Mouse (Mus musculus) embryonic fibroblast, embryonic 13.5 days (primary cell): Measurements from ENCODE around the gene Cyp26b1.
A peak's percentile ranks its signal among the peaks of the same experiment; 100 is the strongest.

Experiments
- CTCF ChIP-seq: IDR thresholded peaks from 2 replicates; pipeline ENCODE4 v1.5.1; 2011; ENCODE audit warnings: mild to moderate bottlenecking, control low read depth, low read length, moderate library complexity, borderline replicate concordance; ENCODE audit not compliant: insufficient read depth
- POLR2A ChIP-seq: IDR thresholded peaks from 2 replicates; pipeline ENCODE4 v1.6.1; 2011; ENCODE audit warnings: low read depth, mild to moderate bottlenecking, control low read depth, low read length, moderate library complexity

GRCm38 (mm10) chr6:84578928-84579327, 14.8 kb downstream of the Cyp26b1 start:
- TF ChIP-seq POLR2A (no peak), CTCF (peak; percentile 45; the same call in 1 of the 2 replicates)
